Mouse (Mus musculus) hindbrain, embryonic 13.5 days (tissue): ENCODE measurements around the gene Sema4f. TPM values are rescaled to one million over a fixed set of nuclear protein-coding genes. Genes with fewer than 3 reads are reported as not detected.

ENCODE experiments used
- polyA plus RNA-seq: library from polyadenylated mRNA; unstranded; fragments of >200 nt; fragmentation: Nextera tagmentation; extraction: Ambion mirVana; gene quantifications from 2 replicates; pipeline ENCODE4 v1.2.1, GENCODE M21; 2015

Gene Sema4f
- polyA plus RNA-seq, 1 experiment from 2014 or later: 17.5 TPM

Other genes with a start within 250 kb of the Sema4f start
- gene Pole4, start 234.4 kb downstream of the Sema4f start, polyA plus RNA-seq: 103 and 104 TPM in 2 replicates
- 3.7 TPM in 2 replicates for gene Hk2, start 165.3 kb downstream of the Sema4f start, polyA plus RNA-seq
- not detected in 2 replicates for gene M1ap, start 7.1 kb upstream of the Sema4f start, polyA plus RNA-seq
- gene Dok1, start 93.7 kb upstream of the Sema4f start, polyA plus RNA-seq: 2.8 and 3.6 TPM in 2 replicates
- 5.9 and 6.8 TPM in 2 replicates for gene Loxl3, start 94.4 kb upstream of the Sema4f start, polyA plus RNA-seq
- 168 and 178 TPM in 2 replicates for gene Aup1, start 114.8 kb upstream of the Sema4f start, polyA plus RNA-seq
- gene Htra2, start 115.5 kb upstream of the Sema4f start, polyA plus RNA-seq: 68.6 and 74.6 TPM in 2 replicates
- 0.81 and 0.91 TPM in 2 replicates for gene Dqx1, start 118.1 kb upstream of the Sema4f start, polyA plus RNA-seq
- 1.6 and 2.8 TPM in 2 replicates for gene Tlx2, start 130.5 kb upstream of the Sema4f start, polyA plus RNA-seq
- 45.6 and 47.1 TPM in 2 replicates for gene Pcgf1, start 138.1 kb upstream of the Sema4f start, polyA plus RNA-seq
- 0.41 TPM in 1 of 2 replicates, not detected in the other for gene Lbx2, start 146.6 kb upstream of the Sema4f start, polyA plus RNA-seq
- gene Ccdc142, start 161.8 kb upstream of the Sema4f start, polyA plus RNA-seq: 3.0 and 5.9 TPM in 2 replicates
- 4.0 and 4.4 TPM in 2 replicates for gene Gm42688, start 161.8 kb upstream of the Sema4f start, polyA plus RNA-seq
- gene Mrpl53, start 169.3 kb upstream of the Sema4f start, polyA plus RNA-seq: 123 TPM in 2 replicates
- gene Mogs, start 175.7 kb upstream of the Sema4f start, polyA plus RNA-seq: 21.5 and 25.7 TPM in 2 replicates
- gene Wbp1, start 181.8 kb upstream of the Sema4f start, polyA plus RNA-seq: 216 and 227 TPM in 2 replicates
- gene Ino80b, start 185.7 kb upstream of the Sema4f start, polyA plus RNA-seq: 13.4 and 14.1 TPM in 2 replicates
- 15.9 and 16.6 TPM in 2 replicates for gene Rtkn, start 195.7 kb upstream of the Sema4f start, polyA plus RNA-seq
- gene Wdr54, start 216.6 kb upstream of the Sema4f start, polyA plus RNA-seq: 15.2 and 15.5 TPM in 2 replicates
- 4.3 and 6.0 TPM in 2 replicates for gene 1700003E16Rik, start 216.6 kb upstream of the Sema4f start, polyA plus RNA-seq
- 142 and 147 TPM in 2 replicates for gene Dctn1, start 226.2 kb upstream of the Sema4f start, polyA plus RNA-seq